ENCODE assay signal across 8 mouse cellular contexts in genomic region chr10:81257158-81258039, GRCm38 (mm10). TPM values are rescaled to one million over a fixed set of nuclear protein-coding genes. Genes with fewer than 3 reads are reported as not detected.
DNase-seq lines count a peak whose midpoint lies in the region; ATAC-seq and TF ChIP-seq lines count a peak whose summit lies in the region.

No protein-coding gene starts in this region.

- TF ChIP-seq CTCF in E14TG2a.4 (conservative IDR thresholded peaks at IDR 0.05; ENCODE audit: low read length): no peak

- DNase-seq in heart, postnatal 4 days: no peak
- peak; percentile 53 to 66 for DNase-seq in layer of hippocampus, postnatal 10 days (ENCODE audit: low spot score in 2 of 2)
- DNase-seq in thymus, postnatal 14 days: peak; percentile 76
- no peak for DNase-seq in gastrocnemius, postnatal 14 days

- H3K27ac ChIP-seq in heart, embryonic 12.5 days (ENCODE audit: poor library complexity, severe bottlenecking): no peak overlapping the region
- H3K27ac ChIP-seq in embryonic facial prominence, embryonic 12.5 days: no peak overlapping the region

- H3K36me3 ChIP-seq in heart, embryonic 12.5 days: peaks cover 4% of the 10 kb centered on the region
- H3K36me3 ChIP-seq in E14TG2a.4 (ENCODE audit: insufficient read depth, low read length): peaks cover 8% of the 10 kb centered on the region; the same call in 1 of the 2 replicates
- H3K36me3 ChIP-seq in embryonic facial prominence, embryonic 12.5 days: peaks cover 5% of the 10 kb centered on the region

- ATAC-seq in heart, embryonic 12.5 days (ENCODE audit: insufficient number of reproducible peaks, low FRiP score): no peak
- ATAC-seq in embryonic facial prominence, embryonic 12.5 days (ENCODE audit: insufficient number of reproducible peaks, insufficient read depth, low FRiP score, low TSS enrichment): no peak
- ATAC-seq in monocyte, adult 5-6 weeks (replicated peaks; ENCODE audit: insufficient number of reproducible peaks, low FRiP score, low TSS enrichment, poor library complexity, severe bottlenecking): peak; percentile 29; the same call in 1 of the 2 replicates

- WGBS in heart, embryonic 12.5 days: 3% methylated on average over 62 of the region's 62 CpGs
- 2% methylated on average over 62 of the region's 62 CpGs for WGBS in embryonic facial prominence, embryonic 12.5 days

- H3K9me3 ChIP-seq in heart, embryonic 12.5 days (replicated peaks): peaks cover 10% of the 10 kb centered on the region
- no peaks in the 10 kb centered on the region for H3K9me3 ChIP-seq in E14TG2a.4 (ENCODE audit: low read length)
- H3K9me3 ChIP-seq in embryonic facial prominence, embryonic 12.5 days: no peaks in the 10 kb centered on the region

- peak overlapping the region; percentile 82 for H3K4me2 ChIP-seq in heart, embryonic 12.5 days
- H3K4me2 ChIP-seq in embryonic facial prominence, embryonic 12.5 days (replicated peaks): peak overlapping the region; percentile 75

- peaks cover 78% of the 10 kb centered on the region for H3K27me3 ChIP-seq in heart, embryonic 12.5 days (replicated peaks)
- H3K27me3 ChIP-seq in E14TG2a.4 (ENCODE audit: insufficient read depth, low read length): peaks cover 72% of the 10 kb centered on the region
- H3K27me3 ChIP-seq in embryonic facial prominence, embryonic 12.5 days: peaks cover 74% of the 10 kb centered on the region

- peaks cover 17% of the 10 kb centered on the region for H3K4me1 ChIP-seq in heart, embryonic 12.5 days (replicated peaks)
- peaks cover 63% of the 10 kb centered on the region for H3K4me1 ChIP-seq in E14TG2a.4 (replicated peaks; ENCODE audit: low read depth, low read length)
- H3K4me1 ChIP-seq in embryonic facial prominence, embryonic 12.5 days: peaks cover 20% of the 10 kb centered on the region

- H3K4me3 ChIP-seq in heart, embryonic 12.5 days: peak overlapping the region; percentile 47
- H3K4me3 ChIP-seq in E14TG2a.4 (replicated peaks; ENCODE audit: low read length): peak overlapping the region; percentile 83
- H3K4me3 ChIP-seq in embryonic facial prominence, embryonic 12.5 days: peak overlapping the region; percentile 48

- H3K9ac ChIP-seq in heart, embryonic 12.5 days: peak overlapping the region; percentile 61
- H3K9ac ChIP-seq in embryonic facial prominence, embryonic 12.5 days: peak overlapping the region; percentile 45

- intact Hi-C loops in gastrocnemius, postnatal 14 days (cut with DNase I; ENCODE audit: low total_unique reads): no loop called here

RNA-seq across cellular contexts. Expression of gene Matk, which starts 4.7 kb away (rescaled TPM):
- polyA plus RNA-seq in heart, embryonic 12.5 days (2016; fragmentation: Nextera tagmentation; extraction: Ambion mirVana): 2.0 and 2.2 TPM in 2 replicates
- under 1 TPM; 0.21 to 0.56 TPM for total RNA-seq in heart, postnatal 4 days (2021)
- polyA plus RNA-seq in embryonic facial prominence, embryonic 12.5 days (2016; fragmentation: Nextera tagmentation; extraction: Ambion mirVana): 5.6 and 7.2 TPM in 2 replicates
- 100 to 1,000 TPM; 222 to 266 TPM for total RNA-seq in layer of hippocampus, postnatal 10 days (2021)
- total RNA-seq in monocyte, adult 5-6 weeks (2017): 10.2 to 29.6 TPM (median 11.9 TPM) in 3 replicates
- under 1 TPM; 0.33 to 0.57 TPM for total RNA-seq in gastrocnemius, postnatal 14 days (2021)

RNA-seq across cellular contexts. Expression of gene Mrpl54, which starts 9.3 kb away (rescaled TPM):
- 243 and 253 TPM in 2 replicates for polyA plus RNA-seq in heart, embryonic 12.5 days (2016; fragmentation: Nextera tagmentation; extraction: Ambion mirVana)
- total RNA-seq in heart, postnatal 4 days (2021): 100 to 1,000 TPM; 118 to 125 TPM
- polyA plus RNA-seq in embryonic facial prominence, embryonic 12.5 days (2016; fragmentation: Nextera tagmentation; extraction: Ambion mirVana): 194 and 205 TPM in 2 replicates
- 10 to 100 TPM; 36.1 to 42.5 TPM for total RNA-seq in layer of hippocampus, postnatal 10 days (2021)
- 77.4 to 89.3 TPM (median 78.0 TPM) in 3 replicates for total RNA-seq in monocyte, adult 5-6 weeks (2017)
- 10 to 100 TPM; 93.1 to 99.9 TPM for total RNA-seq in gastrocnemius, postnatal 14 days (2021)

RNA-seq across cellular contexts. Expression of gene Apba3, which starts 9.4 kb away (rescaled TPM):
- polyA plus RNA-seq in heart, embryonic 12.5 days (2016; fragmentation: Nextera tagmentation; extraction: Ambion mirVana): 43.3 and 46.1 TPM in 2 replicates
- 10 to 100 TPM; 49.0 to 53.0 TPM for total RNA-seq in heart, postnatal 4 days (2021)
- polyA plus RNA-seq in embryonic facial prominence, embryonic 12.5 days (2016; fragmentation: Nextera tagmentation; extraction: Ambion mirVana): 53.9 and 55.4 TPM in 2 replicates
- total RNA-seq in layer of hippocampus, postnatal 10 days (2021): 10 to 100 TPM; 31.3 to 37.4 TPM
- total RNA-seq in monocyte, adult 5-6 weeks (2017): 8.9 to 13.4 TPM (median 11.5 TPM) in 3 replicates
- 10 to 100 TPM; 62.8 to 71.1 TPM for total RNA-seq in gastrocnemius, postnatal 14 days (2021)

RNA-seq across cellular contexts. Expression of gene Zfr2, which starts 24.4 kb away (rescaled TPM):
- polyA plus RNA-seq in heart, embryonic 12.5 days (2016; fragmentation: Nextera tagmentation; extraction: Ambion mirVana): 6.1 and 7.2 TPM in 2 replicates
- total RNA-seq in heart, postnatal 4 days (2021): 1 to 10 TPM; 4.2 to 5.5 TPM
- 13.2 and 13.4 TPM in 2 replicates for polyA plus RNA-seq in embryonic facial prominence, embryonic 12.5 days (2016; fragmentation: Nextera tagmentation; extraction: Ambion mirVana)
- 10 to 100 TPM; 58.0 to 66.8 TPM for total RNA-seq in layer of hippocampus, postnatal 10 days (2021)
- total RNA-seq in monocyte, adult 5-6 weeks (2017): 0.10 to 0.58 TPM in 2 of 3 replicates, not detected in the other
- 1 to 10 TPM; 1.7 to 2.5 TPM for total RNA-seq in gastrocnemius, postnatal 14 days (2021)

RNA-seq across cellular contexts. Expression of gene Atcay, which starts 26.8 kb away (rescaled TPM):
- polyA plus RNA-seq in heart, embryonic 12.5 days (2016; fragmentation: Nextera tagmentation; extraction: Ambion mirVana): 0.46 and 0.72 TPM in 2 replicates
- total RNA-seq in heart, postnatal 4 days (2021): under 1 TPM; 0.23 to 0.24 TPM
- polyA plus RNA-seq in embryonic facial prominence, embryonic 12.5 days (2016; fragmentation: Nextera tagmentation; extraction: Ambion mirVana): 3.0 and 3.8 TPM in 2 replicates
- total RNA-seq in layer of hippocampus, postnatal 10 days (2021): 100 to 1,000 TPM; 170 to 177 TPM
- total RNA-seq in monocyte, adult 5-6 weeks (2017): not detected in 3 replicates
- under 1 TPM in 1 of 2 experiments, not detected in 1; 0.06 TPM for total RNA-seq in gastrocnemius, postnatal 14 days (2021)

Comparison
In these comparisons a context has a peak if more than half of its experiments do, and no peak if none do; other contexts are left out.
1. DNase-seq: peak in layer of hippocampus, postnatal 10 days (2 of 2) and thymus, postnatal 14 days (single experiment); none in heart, postnatal 4 days (single experiment) and gastrocnemius, postnatal 14 days (single experiment).
2. Peak in every context shown above with its lines, with median percentiles within 50 percentile points of each other: H3K4me3 ChIP-seq.